Mouse (Mus musculus) hindbrain, embryonic 12.5 days (tissue): Measurements from ENCODE around the gene Atoh8. TPM values are rescaled to one million over a fixed set of nuclear protein-coding genes. Genes with fewer than 3 reads are reported as not detected.

Experiments used
- ATAC-seq: fragments of 200-750 bp; cut with Nextera tagmentation; 2 replicates; pipeline ENCODE4 v1.8.0; 2017; ENCODE audit warnings: moderate TSS enrichment; ENCODE audit not compliant: low FRiP score
- H3K27ac ChIP-seq: fragments of 300-500 bp; sonication (generic); 2 replicates; pipeline ENCODE4 v1.5.1; 2016; ENCODE audit warnings: mild to moderate bottlenecking
- H3K27me3 ChIP-seq: fragments of 300-500 bp; sonication (generic); 2 replicates; pipeline ENCODE4 v1.6.1; 2016; ENCODE audit warnings: mild to moderate bottlenecking
- H3K36me3 ChIP-seq: fragments of 300-500 bp; sonication (generic); 2 replicates; pipeline ENCODE4 v1.6.1; 2016; ENCODE audit warnings: mild to moderate bottlenecking
- H3K4me1 ChIP-seq: fragments of 300-500 bp; sonication (generic); 2 replicates; pipeline ENCODE4 v1.6.1; 2016
- H3K4me2 ChIP-seq: fragments of 300-500 bp; sonication (generic); replicated peaks from 2 replicates; pipeline ENCODE4 v1.6.1; 2016; ENCODE audit warnings: mild to moderate bottlenecking
- H3K4me3 ChIP-seq: fragments of 300-500 bp; sonication (generic); 2 replicates; pipeline ENCODE4 v1.5.1; 2016; ENCODE audit warnings: mild to moderate bottlenecking
- H3K9ac ChIP-seq: fragments of 300-500 bp; sonication (generic); 2 replicates; pipeline ENCODE4 v1.6.1; 2016; ENCODE audit warnings: mild to moderate bottlenecking, moderate library complexity
- H3K9me3 ChIP-seq: fragments of 300-500 bp; sonication (generic); replicated peaks from 2 replicates; pipeline ENCODE4 v1.6.1; 2016; ENCODE audit warnings: mild to moderate bottlenecking
- WGBS: fragments of 180-500 bp; shearing (Covaris S2); methylation state at CpG from one replicate; pipeline ENCODE4 v1.1.7; 2016; 5-methylcytosine and 5-hydroxymethylcytosine counted together
- polyA plus RNA-seq: library from polyadenylated mRNA; unstranded; fragments of >200 nt; fragmentation: Nextera tagmentation; extraction: Ambion mirVana; gene quantifications from 2 replicates; pipeline ENCODE4 v1.2.1, GENCODE M21; 2016

The Atoh8 gene
- polyA plus RNA-seq, 1 experiment from 2014 or later = 12.4 TPM

DNA sequence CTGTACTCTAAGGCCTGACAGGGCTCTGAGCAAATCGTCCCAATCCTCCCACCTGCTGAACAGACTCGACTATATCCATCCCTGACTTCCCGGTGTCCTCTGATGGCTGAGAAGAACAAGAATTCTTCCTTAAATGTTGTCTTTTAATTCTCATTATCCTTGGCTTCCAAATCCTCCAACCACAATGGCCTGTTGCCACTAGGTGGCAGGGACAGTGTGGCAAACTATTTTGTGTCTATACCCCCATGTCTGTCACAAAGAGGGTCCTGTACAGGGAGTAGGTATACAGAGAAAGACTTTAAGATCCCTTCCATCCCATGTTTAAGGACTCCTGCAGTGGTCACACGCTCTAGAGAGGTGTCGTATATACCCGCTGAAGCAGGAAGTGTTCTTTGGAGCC lies 14.1 kb downstream of the Atoh8 start:
- Histone ChIP-seq H3K36me3 (no peaks in the 10 kb centered on the region), H3K27ac (no peak overlapping the region), H3K9me3 (no peaks in the 10 kb centered on the region), H3K4me2 (no peak overlapping the region), H3K27me3 (peaks cover 50% of the 10 kb centered on the region), H3K4me1 (peaks cover 67% of the 10 kb centered on the region), H3K9ac (no peak overlapping the region), H3K4me3 (no peak overlapping the region)
- 59% methylated on average over 6 of the region's 6 CpGs for whole genome bisulfite sequencing
- no peak for ATAC-seq

DNA sequence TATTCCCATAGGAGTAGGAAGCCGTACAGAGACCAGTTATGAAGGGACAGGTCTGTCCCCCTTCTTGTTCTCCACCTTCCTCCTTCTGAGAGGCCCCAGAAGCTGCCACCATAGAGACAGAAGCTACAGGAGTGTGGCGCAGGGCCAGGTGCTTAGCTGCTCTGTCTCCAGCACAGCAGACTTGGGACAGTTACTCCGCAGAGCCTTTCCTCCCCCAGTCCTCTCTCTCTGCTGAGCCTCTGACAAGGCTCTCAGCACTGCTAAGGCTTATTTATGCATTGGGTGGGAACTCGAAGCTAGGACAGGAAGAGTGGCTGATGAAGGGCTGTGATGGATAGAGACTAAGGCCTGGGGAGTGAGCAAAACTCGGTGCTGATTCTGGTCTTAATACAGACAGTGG lies 15.8 kb downstream of the Atoh8 start:
- Histone ChIP-seq H3K36me3 (no peaks in the 10 kb centered on the region), H3K4me2 (no peak overlapping the region), H3K9ac (no peak overlapping the region), H3K27ac (no peak overlapping the region), H3K27me3 (peaks cover 50% of the 10 kb centered on the region), H3K4me3 (no peak overlapping the region), H3K4me1 (peaks cover 85% of the 10 kb centered on the region), H3K9me3 (no peaks in the 10 kb centered on the region)
- 65% methylated on average over 5 of the region's 5 CpGs for WGBS
- ATAC-seq = no peak

DNA sequence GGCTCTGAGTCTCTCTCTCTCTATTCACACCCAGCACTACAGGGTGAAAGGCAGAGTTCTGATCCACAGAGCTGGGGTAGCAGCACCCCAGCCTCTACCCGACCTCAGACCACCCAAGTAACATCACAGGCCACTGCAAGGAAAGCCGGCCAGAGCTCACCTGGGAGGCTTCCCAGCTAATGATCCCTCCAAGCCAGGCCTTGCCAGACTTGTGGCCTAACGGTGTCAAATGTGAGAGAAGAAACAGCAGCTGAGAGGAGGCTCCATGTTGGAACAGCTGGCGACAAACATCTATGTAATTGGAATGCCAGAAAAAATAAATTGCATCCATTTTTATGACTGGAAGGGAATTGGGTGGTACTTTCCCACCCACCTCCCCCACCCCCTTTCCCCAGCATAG lies 17.1 kb downstream of the Atoh8 start:
- WGBS = 48% methylated on average over 4 of the region's 4 CpGs
- Histone ChIP-seq H3K9me3 (no peaks in the 10 kb centered on the region), H3K4me1 (peaks cover 89% of the 10 kb centered on the region), H3K36me3 (no peaks in the 10 kb centered on the region), H3K4me2 (no peak overlapping the region), H3K27ac (no peak overlapping the region), H3K4me3 (no peak overlapping the region), H3K27me3 (peaks cover 44% of the 10 kb centered on the region), H3K9ac (no peak overlapping the region)
- ATAC-seq = no peak

DNA sequence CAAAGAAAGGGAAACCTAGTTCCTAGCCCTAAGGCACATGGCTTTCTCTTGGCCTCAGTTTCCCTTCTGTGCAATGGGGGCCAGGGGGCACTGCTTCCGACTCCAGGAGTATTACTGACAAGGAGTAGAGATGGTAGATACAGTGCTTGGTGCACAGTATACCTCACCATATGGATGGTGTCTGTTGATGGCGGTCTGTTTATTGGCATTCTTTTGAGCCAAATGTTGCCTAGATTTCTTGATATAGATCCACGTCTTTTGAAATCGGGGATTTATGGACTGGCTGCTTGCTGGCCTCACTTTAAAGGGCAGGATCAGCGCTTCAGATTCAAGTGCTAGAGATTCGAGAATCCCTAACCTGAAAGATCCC lies 18.0 kb downstream of the Atoh8 start:
- H3K4me3 ChIP-seq = 0 out of 2 replicates have a peak overlapping the region, but pooled peaks have one; percentile 2
- H3K27me3 ChIP-seq = peaks cover 45% of the 10 kb centered on the region

DNA sequence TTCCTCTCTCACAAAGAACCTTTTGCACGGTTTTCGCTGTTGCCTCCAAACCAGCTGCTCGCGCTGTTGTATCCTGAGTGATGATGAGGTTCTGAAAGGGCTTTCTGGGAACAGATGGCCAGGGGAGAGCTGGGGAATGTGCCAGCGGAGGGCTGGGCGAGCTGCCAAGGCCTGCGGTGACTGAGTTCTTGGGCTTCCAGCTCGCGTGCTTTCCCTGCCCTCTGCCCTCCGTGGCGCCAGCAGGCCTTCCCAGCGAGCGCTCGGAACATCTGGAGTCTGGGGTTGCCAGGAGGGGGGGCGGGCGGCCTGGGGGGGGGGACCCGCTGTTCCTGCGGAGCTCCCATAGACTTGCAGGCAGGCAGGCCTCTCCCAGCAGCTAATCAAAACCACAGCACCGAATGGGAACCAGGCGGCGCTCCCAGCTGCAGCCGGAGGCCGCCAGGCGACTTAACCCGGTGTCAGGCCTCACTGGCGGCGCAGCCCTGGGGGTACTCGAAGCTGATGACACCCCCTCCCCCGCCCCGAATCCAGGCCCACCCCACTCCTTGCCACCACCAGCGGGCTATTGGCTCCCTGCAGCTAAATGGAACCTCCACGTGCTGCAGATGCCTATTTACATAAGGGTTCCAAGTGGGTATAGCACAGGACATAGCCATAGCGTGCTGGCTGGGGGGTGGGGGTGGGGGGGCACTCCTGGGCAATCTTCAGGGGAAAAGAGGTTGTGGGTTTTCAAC lies 18.5 kb downstream of the Atoh8 start:
- no peak overlapping the region for H3K9ac ChIP-seq
- peaks cover 75% of the 10 kb centered on the region for H3K4me1 ChIP-seq
- under 1% methylated on average over 30 of the region's 33 CpGs for WGBS
- peak; percentile 94 for ATAC-seq
- peaks cover 49% of the 10 kb centered on the region for H3K27me3 ChIP-seq
- no peaks in the 10 kb centered on the region for H3K36me3 ChIP-seq
- 0 out of 2 replicates have a peak overlapping the region, but pooled peaks have one; percentile 2 for H3K4me3 ChIP-seq
- H3K9me3 ChIP-seq = no peaks in the 10 kb centered on the region
- peak overlapping the region; percentile 47 for H3K4me2 ChIP-seq
- H3K27ac ChIP-seq = peak overlapping the region; percentile 85

More for the DNA sequence above, 18.0 kb downstream of the Atoh8 start:
- Histone ChIP-seq H3K4me2 (peak overlapping the region; percentile 47), H3K36me3 (no peaks in the 10 kb centered on the region), H3K27ac (peak overlapping the region; percentile 85), H3K4me1 (peaks cover 80% of the 10 kb centered on the region), H3K9ac (no peak overlapping the region), H3K9me3 (no peaks in the 10 kb centered on the region)
- WGBS = 61% methylated on average over 6 of the region's 6 CpGs
- peak; percentile 6; the same call in 1 of the 2 replicates for ATAC-seq

DNA sequence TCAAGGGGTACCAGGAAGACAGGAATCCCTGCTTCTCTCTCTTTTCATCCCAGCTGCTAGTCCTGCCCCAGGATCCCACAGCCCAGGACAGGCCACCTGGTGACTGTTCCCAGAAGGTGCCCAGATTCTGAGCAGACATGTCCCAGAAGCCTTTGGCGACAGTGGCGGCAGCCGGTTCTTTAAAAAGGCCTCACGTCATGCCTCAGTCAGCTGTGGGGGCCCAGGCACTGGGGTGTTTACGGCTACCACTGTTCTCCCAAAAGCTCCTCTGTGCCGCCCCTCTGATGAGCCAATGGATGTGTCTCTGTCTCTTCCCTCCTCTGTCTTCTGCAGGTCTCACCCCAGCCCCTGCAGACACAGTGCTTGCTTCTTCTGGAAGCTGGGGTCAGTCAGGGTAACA lies 19.8 kb downstream of the Atoh8 start:
- Histone ChIP-seq H3K4me3 (no peak overlapping the region), H3K27me3 (peaks cover 42% of the 10 kb centered on the region), H3K27ac (peak overlapping the region; percentile 85), H3K4me2 (peak overlapping the region; percentile 47; the same call in 1 of the 2 replicates), H3K9me3 (no peaks in the 10 kb centered on the region), H3K36me3 (no peaks in the 10 kb centered on the region), H3K4me1 (peaks cover 75% of the 10 kb centered on the region), H3K9ac (no peak overlapping the region)
- WGBS = 17% methylated on average over 6 of the region's 6 CpGs
- ATAC-seq = no peak

DNA sequence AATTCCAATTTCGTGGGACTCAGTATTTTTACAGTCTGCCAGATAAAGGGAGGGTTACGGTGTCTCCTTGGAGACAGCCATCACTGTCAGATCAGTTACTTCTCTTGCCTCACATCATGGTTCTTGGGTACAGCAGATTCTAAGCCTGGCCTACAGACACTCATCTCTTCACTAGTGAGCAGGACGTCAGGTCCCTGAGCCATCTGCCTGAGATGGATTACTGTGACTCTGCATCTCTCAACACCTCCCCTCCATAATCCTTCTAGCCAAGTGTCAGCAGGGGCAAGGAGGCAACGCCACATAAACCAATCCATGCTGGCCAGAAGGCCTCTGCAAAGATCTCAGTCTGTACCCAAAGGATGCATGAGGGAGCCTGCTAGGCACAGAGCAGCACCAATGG lies 24.0 kb downstream of the Atoh8 start:
- H3K4me3 ChIP-seq = no peak overlapping the region
- H3K9ac ChIP-seq = no peak overlapping the region
- no peak for ATAC-seq
- no peak overlapping the region for H3K4me2 ChIP-seq
- H3K4me1 ChIP-seq = peaks cover 40% of the 10 kb centered on the region
- H3K27me3 ChIP-seq = peaks cover 28% of the 10 kb centered on the region
- 53% methylated on average over 4 of the region's 4 CpGs for WGBS
- 0 out of 2 replicates have a peak, but pooled peaks cover 2% of the 10 kb centered on the region for H3K36me3 ChIP-seq
- no peak overlapping the region for H3K27ac ChIP-seq
- no peaks in the 10 kb centered on the region for H3K9me3 ChIP-seq

DNA sequence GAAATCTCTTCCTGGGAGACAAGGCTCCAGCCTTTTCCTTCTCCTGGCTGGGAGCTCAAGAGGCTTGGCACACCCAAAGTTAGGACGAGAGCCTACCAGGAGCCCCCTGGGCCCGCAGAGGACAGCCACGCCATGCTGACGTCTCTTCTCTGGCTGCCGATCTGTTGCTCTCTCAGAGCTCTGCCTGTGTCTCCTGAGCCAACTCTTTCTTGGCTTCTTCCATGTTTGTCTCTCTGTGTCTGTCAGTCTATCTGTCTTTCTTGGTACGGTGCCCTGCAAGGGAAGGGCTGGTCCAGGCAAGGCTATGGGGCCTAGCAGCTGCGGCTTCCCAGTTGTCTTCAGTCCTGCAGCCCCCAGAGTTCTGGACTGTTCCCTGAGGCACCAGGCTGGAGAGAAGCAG lies 24.6 kb downstream of the Atoh8 start:
- peaks cover 26% of the 10 kb centered on the region for H3K27me3 ChIP-seq

DNA sequence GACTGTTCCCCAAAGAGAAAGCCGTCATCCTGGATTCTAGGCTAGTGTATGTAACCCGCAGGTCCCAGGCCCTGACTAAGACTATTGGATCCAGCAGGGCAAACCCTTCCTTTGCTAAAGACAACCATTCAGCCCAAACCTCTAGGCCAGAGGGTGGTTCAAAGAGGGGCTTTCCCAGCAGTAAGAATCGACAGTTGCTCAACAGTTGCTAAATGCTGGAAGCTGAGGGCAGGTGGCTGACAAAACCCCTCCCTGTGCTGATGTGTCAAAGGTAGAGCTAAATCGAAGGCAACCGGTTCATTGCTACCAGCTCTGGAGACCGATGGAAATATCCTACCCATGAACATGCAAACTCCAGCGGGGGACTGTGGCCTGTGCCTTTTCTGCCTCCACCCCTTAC lies 25.6 kb downstream of the Atoh8 start:
- Histone ChIP-seq H3K4me1 (peaks cover 27% of the 10 kb centered on the region), H3K4me3 (no peak overlapping the region), H3K4me2 (no peak overlapping the region), H3K9me3 (no peaks in the 10 kb centered on the region), H3K27me3 (peaks cover 25% of the 10 kb centered on the region), H3K36me3 (0 out of 2 replicates have a peak, but pooled peaks cover 4% of the 10 kb centered on the region), H3K9ac (no peak overlapping the region), H3K27ac (no peak overlapping the region)
- 91% methylated on average over 7 of the region's 7 CpGs for WGBS
- ATAC-seq = no peak

More for the DNA sequence above, 24.6 kb downstream of the Atoh8 start:
- peaks cover 38% of the 10 kb centered on the region for H3K4me1 ChIP-seq
- WGBS = 94% methylated on average over 7 of the region's 7 CpGs
- H3K36me3 ChIP-seq = 0 out of 2 replicates have a peak, but pooled peaks cover 4% of the 10 kb centered on the region
- no peak overlapping the region for H3K4me3 ChIP-seq
- no peak overlapping the region for H3K27ac ChIP-seq
- ATAC-seq = no peak
- no peak overlapping the region for H3K4me2 ChIP-seq
- no peaks in the 10 kb centered on the region for H3K9me3 ChIP-seq
- H3K9ac ChIP-seq = no peak overlapping the region

DNA sequence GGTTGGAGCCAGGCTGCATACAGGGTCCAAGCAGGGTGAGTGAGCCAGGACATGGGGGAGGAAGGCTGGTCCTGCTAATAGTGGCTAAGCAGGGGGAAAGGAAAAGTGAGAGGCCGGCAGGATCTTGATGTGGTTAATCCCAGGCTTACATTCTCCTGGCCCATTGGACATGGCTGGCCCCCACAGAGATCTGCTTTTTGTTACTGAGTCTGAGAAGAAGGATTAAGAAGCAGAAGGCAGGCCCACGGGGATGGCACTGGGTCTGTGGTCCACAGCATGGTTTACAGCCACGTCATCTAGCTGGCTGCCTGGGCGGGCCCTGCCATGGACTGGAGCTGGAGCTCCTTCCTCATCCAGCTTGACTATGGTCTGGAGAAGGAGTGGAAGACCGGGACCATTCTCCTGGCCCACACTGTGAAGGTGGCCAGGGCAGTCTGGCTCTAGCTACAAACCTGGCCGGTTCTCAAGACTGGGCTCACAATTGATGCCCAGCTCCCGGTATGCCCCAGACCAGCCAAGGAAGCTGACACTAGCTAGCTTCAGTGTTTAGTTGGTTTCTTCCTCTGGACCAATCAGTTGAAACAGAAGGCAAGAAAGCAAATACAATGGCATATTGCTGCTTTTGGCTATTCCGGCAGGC lies 26.9 kb downstream of the Atoh8 start:
- ATAC-seq = no peak
- peaks cover 15% of the 10 kb centered on the region for H3K4me1 ChIP-seq
- 86% methylated on average over 8 of the region's 8 CpGs for WGBS
- H3K27me3 ChIP-seq = peaks cover 19% of the 10 kb centered on the region
- no peak overlapping the region for H3K4me2 ChIP-seq
- H3K9me3 ChIP-seq = no peaks in the 10 kb centered on the region
- no peak overlapping the region for H3K27ac ChIP-seq
- 0 out of 2 replicates have a peak, but pooled peaks cover 4% of the 10 kb centered on the region for H3K36me3 ChIP-seq
- H3K4me3 ChIP-seq = no peak overlapping the region
- H3K9ac ChIP-seq = no peak overlapping the region

DNA sequence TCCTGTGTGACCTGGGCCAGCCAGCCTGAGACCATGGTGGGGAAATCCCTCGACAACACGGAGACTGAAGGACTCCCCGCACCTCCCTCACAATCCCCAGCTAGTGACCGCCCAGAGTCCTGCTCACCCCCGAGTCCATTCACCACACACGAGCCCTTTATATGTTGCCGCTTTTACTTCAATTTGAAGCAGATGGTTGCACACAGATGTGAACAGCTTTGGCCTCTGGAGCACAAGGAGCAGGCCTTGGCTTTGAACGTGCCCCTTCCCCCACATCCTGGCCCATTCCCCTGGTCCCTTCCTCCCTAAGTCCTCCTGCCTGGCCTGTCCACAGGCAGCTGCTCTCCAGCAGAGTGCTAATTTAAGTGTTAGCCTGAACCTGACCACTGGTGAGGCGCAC lies 29.4 kb downstream of the Atoh8 start:
- H3K4me3 ChIP-seq = no peak overlapping the region
- no peaks in the 10 kb centered on the region for H3K9me3 ChIP-seq
- no peak overlapping the region for H3K27ac ChIP-seq
- H3K9ac ChIP-seq = no peak overlapping the region
- peaks cover 10% of the 10 kb centered on the region for H3K27me3 ChIP-seq
- peaks cover 13% of the 10 kb centered on the region for H3K4me1 ChIP-seq
- 70% methylated on average over 9 of the region's 9 CpGs for WGBS
- ATAC-seq = no peak
- no peak overlapping the region for H3K4me2 ChIP-seq
- H3K36me3 ChIP-seq = 0 out of 2 replicates have a peak, but pooled peaks cover 4% of the 10 kb centered on the region

DNA sequence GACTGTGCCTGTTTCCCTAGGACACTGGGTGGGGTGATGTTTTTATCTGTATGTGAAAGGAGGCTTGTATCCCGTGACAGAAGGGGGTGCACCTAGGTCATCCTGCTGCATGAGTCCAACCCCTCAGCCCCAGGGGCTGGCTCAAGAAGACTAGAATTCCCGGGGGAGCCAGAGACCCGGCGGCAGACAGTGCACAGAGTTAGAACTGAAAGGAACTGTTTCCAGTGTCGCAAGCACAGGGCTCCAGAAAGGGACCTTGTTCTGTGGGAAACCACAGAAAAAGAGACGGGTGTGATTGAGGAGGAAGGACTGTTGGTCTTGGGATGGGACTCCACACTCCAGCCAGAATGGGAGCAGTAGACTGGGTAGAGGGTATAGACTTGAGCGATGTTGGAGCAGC lies 30.5 kb downstream of the Atoh8 start:
- 78% methylated on average over 7 of the region's 7 CpGs for whole genome bisulfite sequencing

More for the DNA sequence above, 30.5 kb downstream of the Atoh8 start:
- H3K9ac ChIP-seq = no peak overlapping the region
- no peak overlapping the region for H3K4me3 ChIP-seq
- no peak overlapping the region for H3K4me2 ChIP-seq
- no peak overlapping the region for H3K27ac ChIP-seq
- peaks cover 14% of the 10 kb centered on the region for H3K4me1 ChIP-seq
- no peaks in the 10 kb centered on the region for H3K9me3 ChIP-seq
- ATAC-seq = no peak
- H3K36me3 ChIP-seq = 0 out of 2 replicates have a peak, but pooled peaks cover 4% of the 10 kb centered on the region
- H3K27me3 ChIP-seq = peaks cover 7% of the 10 kb centered on the region; the same call in 1 of the 2 replicates
